Mouse (Mus musculus): Measurements from ENCODE around the gene Klhdc4. TPM values are rescaled to one million over a fixed set of nuclear protein-coding genes. Genes with fewer than 3 reads are reported as not detected.
A peak's percentile ranks its signal among the peaks of the same experiment; 100 is the strongest.

The Klhdc4 gene
- polyA plus RNA-seq, 1 experiment from 2014 or later = 53.9 TPM

DNA sequence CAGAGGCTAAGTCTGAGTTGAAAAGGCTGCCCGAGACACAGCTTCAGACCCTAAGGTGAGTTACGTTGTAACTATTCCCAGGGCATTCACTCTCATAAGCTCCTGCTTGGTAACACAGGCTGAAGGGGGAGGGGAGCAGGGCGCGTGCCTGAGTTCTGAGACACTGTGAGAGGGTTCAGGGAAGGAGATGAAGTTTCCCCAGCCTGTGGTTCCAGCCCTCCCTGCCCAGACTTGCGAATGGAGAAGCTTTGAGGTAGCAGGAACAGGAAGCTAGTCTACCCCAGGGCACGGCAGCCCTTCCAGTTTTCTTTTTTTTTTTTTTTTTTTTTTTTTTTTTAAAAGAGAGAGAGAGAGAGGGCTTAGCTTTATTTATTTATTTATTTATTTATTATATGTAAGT is 31.9 kb upstream of the Klhdc4 start:
- Histone ChIP-seq H3K27me3 (peaks cover 5% of the 10 kb centered on the region; the same call in 1 of the 2 replicates), H3K9me3 (no peaks in the 10 kb centered on the region), H3K4me3 (replicated peaks) (no peak overlapping the region), H3K4me2 (no peak overlapping the region), H3K4me1 (no peaks in the 10 kb centered on the region), H3K36me3 (replicated peaks) (no peaks in the 10 kb centered on the region), H3K27ac (no peak overlapping the region), H3K9ac (no peak overlapping the region)
- ATAC-seq (ENCODE audit: low FRiP score) = no peak
- 69% methylated on average over 6 of the region's 6 CpGs for WGBS

DNA sequence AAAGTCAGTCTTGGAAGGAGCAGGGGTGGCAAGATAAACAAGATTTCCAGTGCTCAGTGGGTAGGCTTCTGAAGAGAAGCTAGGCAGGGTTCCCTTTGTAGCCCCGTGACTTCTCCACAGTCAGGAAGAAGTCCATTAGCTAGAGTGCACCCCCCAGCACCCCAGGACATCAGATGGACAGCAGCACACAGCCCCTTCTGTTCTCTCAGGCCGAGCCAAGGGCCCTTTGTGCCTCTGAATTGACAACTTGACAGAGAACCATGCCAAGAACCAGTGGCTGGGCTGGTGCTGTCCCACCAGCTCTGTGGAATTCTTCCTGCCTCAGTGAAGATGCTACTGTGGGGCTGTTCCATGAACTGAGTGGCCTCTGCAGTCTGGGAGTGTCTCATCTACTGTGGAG is 28.4 kb upstream of the Klhdc4 start:
- Histone ChIP-seq H3K27me3 (peaks cover 4% of the 10 kb centered on the region; the same call in 1 of the 2 replicates), H3K36me3 (replicated peaks) (no peaks in the 10 kb centered on the region), H3K9ac (no peak overlapping the region), H3K27ac (no peak overlapping the region), H3K9me3 (no peaks in the 10 kb centered on the region), H3K4me2 (no peak overlapping the region), H3K4me1 (no peaks in the 10 kb centered on the region), H3K4me3 (replicated peaks) (no peak overlapping the region)
- 59% methylated on average over 2 of the region's 2 CpGs for WGBS
- no peak for ATAC-seq (ENCODE audit: low FRiP score)

GRCm38 (mm10) chr8:121857331-121857730 is 28.0 kb upstream of the Klhdc4 start:
- Histone ChIP-seq H3K27ac (no peak overlapping the region), H3K27me3 (0 out of 2 replicates have a peak, but pooled peaks cover under 1% of the 10 kb centered on the region), H3K4me1 (no peaks in the 10 kb centered on the region), H3K9ac (no peak overlapping the region), H3K4me2 (no peak overlapping the region), H3K9me3 (no peaks in the 10 kb centered on the region), H3K36me3 (replicated peaks) (no peaks in the 10 kb centered on the region), H3K4me3 (replicated peaks) (no peak overlapping the region)
- WGBS = 60% methylated on average over 9 of the region's 9 CpGs
- ATAC-seq (ENCODE audit: low FRiP score) = no peak

DNA sequence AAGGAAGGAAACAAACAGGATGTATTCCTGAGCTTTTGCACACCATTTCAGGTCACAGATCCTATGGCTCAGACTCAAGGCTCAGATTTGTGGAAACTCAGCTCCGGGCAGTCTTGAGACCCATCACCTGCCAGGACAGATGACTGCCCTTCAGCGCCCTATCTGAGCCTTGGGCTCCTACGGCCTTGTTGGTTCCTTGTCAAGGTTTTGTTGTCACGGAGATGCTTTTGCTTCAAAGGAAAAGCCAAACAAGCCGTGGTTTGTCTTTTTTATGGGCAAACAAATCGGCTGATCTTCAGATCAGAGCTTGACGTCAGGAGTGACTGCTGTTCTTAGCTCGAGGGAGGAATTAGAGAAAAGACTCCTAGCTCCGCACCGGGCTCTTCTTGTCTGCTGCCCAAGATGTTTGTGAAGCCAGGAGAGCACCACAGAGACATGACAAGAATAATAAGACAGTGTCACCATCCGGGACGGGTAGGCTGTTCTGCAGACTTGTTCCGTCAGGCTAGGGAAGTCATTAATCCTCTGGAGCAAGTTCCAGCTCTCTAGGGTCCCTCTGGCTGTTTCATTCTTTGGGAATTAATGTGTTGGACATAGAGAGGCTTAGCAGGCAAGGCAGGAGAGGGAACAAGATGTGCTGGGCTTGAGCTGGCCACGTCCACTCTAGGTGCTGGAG is 26.8 kb upstream of the Klhdc4 start:
- H3K4me2 ChIP-seq = no peak overlapping the region
- H3K4me3 ChIP-seq (replicated peaks) = no peak overlapping the region
- 90% methylated on average over 14 of the region's 14 CpGs for WGBS
- H3K36me3 ChIP-seq (replicated peaks) = no peaks in the 10 kb centered on the region
- ATAC-seq (ENCODE audit: low FRiP score) = no peak
- H3K9ac ChIP-seq = no peak overlapping the region
- no peaks in the 10 kb centered on the region for H3K9me3 ChIP-seq
- no peaks in the 10 kb centered on the region for H3K27me3 ChIP-seq
- no peak overlapping the region for H3K27ac ChIP-seq
- H3K4me1 ChIP-seq = peaks cover 7% of the 10 kb centered on the region

- Histone ChIP-seq H3K27ac (no peak overlapping the region), H3K4me2 (no peak overlapping the region), H3K9ac (no peak overlapping the region), H3K27me3 (0 out of 2 replicates have a peak, but pooled peaks cover 5% of the 10 kb centered on the region), H3K4me1 (peaks cover 16% of the 10 kb centered on the region), H3K4me3 (replicated peaks) (no peak overlapping the region), H3K9me3 (no peaks in the 10 kb centered on the region), H3K36me3 (replicated peaks) (no peaks in the 10 kb centered on the region)
- ATAC-seq (ENCODE audit: low FRiP score) = no peak
- 82% methylated on average over 2 of the region's 2 CpGs for WGBS
Observed at GRCm38 (mm10) chr8:121853586-121853985, 24.2 kb upstream of the Klhdc4 start.

DNA sequence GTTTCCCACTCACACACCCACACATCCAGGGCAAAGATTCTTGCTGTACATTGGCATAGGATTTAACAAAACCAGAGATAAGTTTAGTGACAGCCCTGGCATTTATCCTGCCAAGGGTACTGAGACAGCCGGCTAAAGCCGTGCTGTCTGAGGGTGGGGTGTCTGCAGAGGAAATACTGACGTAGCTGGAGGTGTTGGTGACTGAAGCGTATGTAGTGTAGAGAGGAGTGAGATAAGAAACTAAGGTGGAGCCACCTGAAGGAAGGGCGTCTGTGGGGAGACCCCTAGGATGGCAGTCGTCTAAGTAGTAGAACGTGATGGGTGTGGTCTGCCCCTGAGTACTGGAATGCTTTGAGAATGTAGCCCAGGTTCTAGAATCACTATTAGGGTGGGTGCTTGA is 23.1 kb upstream of the Klhdc4 start:
- WGBS = 71% methylated on average over 7 of the region's 7 CpGs
- no peak overlapping the region for H3K9ac ChIP-seq

DNA sequence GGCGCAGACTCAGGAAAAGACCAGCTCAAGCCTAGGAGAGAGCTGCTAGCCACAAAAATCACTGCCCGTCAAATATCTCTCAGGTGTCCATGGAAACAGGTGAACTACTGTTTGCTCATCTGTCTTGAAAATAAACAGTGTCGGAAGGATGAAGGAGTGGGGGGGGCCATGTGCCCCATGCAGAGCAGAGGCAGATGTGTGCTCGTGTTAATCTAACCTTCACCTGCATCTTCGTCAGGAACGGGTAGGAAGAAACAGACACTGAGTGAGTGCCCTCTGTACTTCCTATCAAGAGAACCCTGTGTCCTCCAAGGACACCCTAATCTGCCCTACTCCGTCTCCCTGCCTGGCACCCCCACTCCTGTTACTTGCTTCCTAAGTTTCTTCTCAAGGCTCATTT is 22.3 kb upstream of the Klhdc4 start:
- ATAC-seq (ENCODE audit: low FRiP score) = no peak
- Histone ChIP-seq H3K9ac (0 out of 2 replicates have a peak overlapping the region, but pooled peaks have one; percentile 39), H3K4me3 (replicated peaks) (no peak overlapping the region), H3K4me1 (peaks cover 16% of the 10 kb centered on the region), H3K27ac (no peak overlapping the region), H3K27me3 (0 out of 2 replicates have a peak, but pooled peaks cover 7% of the 10 kb centered on the region), H3K9me3 (no peaks in the 10 kb centered on the region), H3K36me3 (replicated peaks) (no peaks in the 10 kb centered on the region), H3K4me2 (0 out of 2 replicates have a peak overlapping the region, but pooled peaks have one; percentile 53)
- 52% methylated on average over 7 of the region's 7 CpGs for WGBS

More for the DNA sequence above, 23.1 kb upstream of the Klhdc4 start:
- no peak for ATAC-seq (ENCODE audit: low FRiP score)
- Histone ChIP-seq H3K4me3 (replicated peaks) (no peak overlapping the region), H3K36me3 (replicated peaks) (no peaks in the 10 kb centered on the region), H3K9me3 (no peaks in the 10 kb centered on the region), H3K4me1 (peaks cover 16% of the 10 kb centered on the region), H3K27ac (no peak overlapping the region), H3K4me2 (no peak overlapping the region), H3K27me3 (0 out of 2 replicates have a peak, but pooled peaks cover 7% of the 10 kb centered on the region)

- Histone ChIP-seq H3K27me3 (0 out of 2 replicates have a peak, but pooled peaks cover 7% of the 10 kb centered on the region), H3K9ac (peak overlapping the region; percentile 48), H3K9me3 (no peaks in the 10 kb centered on the region), H3K4me2 (peak overlapping the region; percentile 53), H3K4me1 (peaks cover 16% of the 10 kb centered on the region), H3K27ac (no peak overlapping the region), H3K36me3 (replicated peaks) (no peaks in the 10 kb centered on the region), H3K4me3 (replicated peaks) (peak overlapping the region; percentile 22)
- peak; percentile 84 for ATAC-seq (ENCODE audit: low FRiP score)
- WGBS = 5% methylated on average over 24 of the region's 24 CpGs
Observed at GRCm38 (mm10) chr8:121850821-121851470, 21.6 kb upstream of the Klhdc4 start.

GRCm38 (mm10) chr8:121850436-121850820 is 21.1 kb upstream of the Klhdc4 start:
- Histone ChIP-seq H3K27me3 (0 out of 2 replicates have a peak, but pooled peaks cover 7% of the 10 kb centered on the region), H3K9ac (peak overlapping the region; percentile 48; the same call in 1 of the 2 replicates), H3K4me1 (peaks cover 16% of the 10 kb centered on the region), H3K27ac (no peak overlapping the region), H3K9me3 (no peaks in the 10 kb centered on the region), H3K36me3 (replicated peaks) (no peaks in the 10 kb centered on the region), H3K4me2 (peak overlapping the region; percentile 53), H3K4me3 (replicated peaks) (no peak overlapping the region)
- WGBS = 41% methylated on average over 12 of the region's 12 CpGs
- peak; percentile 33 for ATAC-seq (ENCODE audit: low FRiP score)

DNA sequence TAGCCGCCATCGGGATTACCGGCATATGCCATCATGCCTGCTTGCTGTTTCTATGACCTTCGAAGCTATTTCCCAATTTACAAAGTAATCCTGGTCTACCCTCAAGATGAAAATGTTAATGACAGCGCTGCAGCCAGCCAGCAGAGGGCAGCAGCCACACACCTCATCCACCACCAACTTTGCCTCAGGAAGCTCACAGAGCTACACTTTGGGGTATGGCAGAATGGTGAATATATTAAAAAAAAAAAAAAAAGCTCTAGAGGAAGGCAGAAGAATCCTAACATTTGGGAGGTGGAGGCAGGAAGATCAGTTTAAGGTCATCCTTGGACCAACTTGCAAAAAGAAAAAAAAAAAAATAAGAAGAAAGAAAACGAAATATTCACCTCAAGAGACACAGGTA is 20.6 kb upstream of the Klhdc4 start:
- Histone ChIP-seq H3K4me3 (replicated peaks) (no peak overlapping the region), H3K9me3 (no peaks in the 10 kb centered on the region), H3K9ac (no peak overlapping the region), H3K4me1 (peaks cover 16% of the 10 kb centered on the region), H3K27ac (no peak overlapping the region), H3K4me2 (no peak overlapping the region), H3K36me3 (replicated peaks) (no peaks in the 10 kb centered on the region), H3K27me3 (0 out of 2 replicates have a peak, but pooled peaks cover 7% of the 10 kb centered on the region)
- 0 out of 2 replicates have a peak, but pooled peaks have one; percentile 27 for ATAC-seq (ENCODE audit: low FRiP score)
- 10% methylated on average over 6 of the region's 6 CpGs for WGBS

DNA sequence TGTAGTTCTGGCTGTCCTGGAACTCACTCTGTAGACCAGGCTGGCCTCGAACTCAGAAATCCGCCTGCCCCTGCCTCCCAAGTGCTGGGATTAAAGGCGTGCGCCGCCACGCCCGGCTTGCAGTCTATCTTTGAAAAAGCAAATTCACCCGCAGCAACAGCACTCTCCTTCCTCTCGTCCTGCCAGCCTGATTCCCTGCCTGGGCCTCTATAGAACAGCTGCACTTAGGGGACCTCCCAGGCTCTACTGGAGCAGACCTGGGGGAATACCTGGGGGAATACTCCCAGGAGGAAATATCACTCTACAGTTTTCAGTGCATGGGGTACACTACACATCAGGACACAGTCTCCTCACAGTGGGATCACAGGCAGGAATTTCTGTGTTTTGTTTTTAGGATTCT is 19.9 kb upstream of the Klhdc4 start:
- no peaks in the 10 kb centered on the region for H3K36me3 ChIP-seq (replicated peaks)
- H3K4me2 ChIP-seq = no peak overlapping the region
- 73% methylated on average over 9 of the region's 9 CpGs for WGBS
- H3K4me3 ChIP-seq (replicated peaks) = no peak overlapping the region
- H3K4me1 ChIP-seq = peaks cover 18% of the 10 kb centered on the region
- no peak for ATAC-seq (ENCODE audit: low FRiP score)
- H3K9me3 ChIP-seq = no peaks in the 10 kb centered on the region
- no peak overlapping the region for H3K27ac ChIP-seq
- no peak overlapping the region for H3K9ac ChIP-seq
- 0 out of 2 replicates have a peak, but pooled peaks cover 7% of the 10 kb centered on the region for H3K27me3 ChIP-seq

GRCm38 (mm10) chr8:121848495-121848894 is 19.1 kb upstream of the Klhdc4 start:
- peaks cover 18% of the 10 kb centered on the region for H3K4me1 ChIP-seq
- no peak overlapping the region for H3K9ac ChIP-seq
- H3K27me3 ChIP-seq = 0 out of 2 replicates have a peak, but pooled peaks cover 7% of the 10 kb centered on the region
- no peak for ATAC-seq (ENCODE audit: low FRiP score)
- H3K36me3 ChIP-seq (replicated peaks) = no peaks in the 10 kb centered on the region
- no peak overlapping the region for H3K4me3 ChIP-seq (replicated peaks)
- no peak overlapping the region for H3K27ac ChIP-seq
- no peaks in the 10 kb centered on the region for H3K9me3 ChIP-seq
- H3K4me2 ChIP-seq = no peak overlapping the region
- WGBS = 76% methylated on average over 10 of the region's 10 CpGs
